Mouse (Mus musculus): ENCODE measurements around the gene Nos1.
A peak's percentile ranks its signal among the peaks of the same experiment; 100 is the strongest.

Gene Nos1

GRCm38 (mm10) chr5:117967659-117968069, 186.8 kb downstream of the Nos1 start:
- DNase-seq, result no peak

DNA sequence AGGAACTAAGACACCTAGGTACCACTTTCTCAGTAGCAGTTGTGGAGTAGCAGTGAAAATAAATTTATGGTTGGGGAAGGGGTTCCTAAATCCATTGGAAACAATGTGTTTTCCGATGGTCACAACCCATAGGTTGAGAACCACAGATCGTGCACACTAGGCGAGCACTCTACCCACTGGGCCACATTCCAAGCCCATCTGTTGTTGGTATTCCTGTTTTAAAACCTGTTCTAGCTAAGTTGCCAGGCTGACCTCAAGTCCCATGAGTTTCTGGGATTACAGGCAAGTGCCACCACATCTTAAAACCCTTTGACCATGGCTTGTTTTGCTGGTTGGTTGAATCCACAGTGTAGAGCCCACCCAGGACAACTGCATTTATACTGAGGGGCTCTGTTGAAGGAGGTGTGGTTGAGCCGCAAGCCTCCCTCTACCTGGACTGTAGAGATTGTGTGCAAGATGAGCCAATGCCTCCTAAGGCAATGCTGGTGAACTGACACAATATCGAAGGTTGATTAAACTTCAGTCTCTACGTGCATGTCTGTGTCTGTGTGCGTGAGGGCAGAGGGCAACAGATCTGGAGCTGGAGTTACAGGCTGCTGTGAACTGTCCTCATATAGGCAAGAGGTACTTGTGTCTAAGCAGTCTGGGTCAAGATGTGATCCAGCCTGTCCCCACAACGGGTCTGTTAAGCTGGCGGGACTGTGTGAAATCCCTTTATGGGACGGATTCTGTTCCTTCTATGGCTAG, 189.0 kb downstream of the Nos1 start:
- DNase-seq, result no peak

DNA sequence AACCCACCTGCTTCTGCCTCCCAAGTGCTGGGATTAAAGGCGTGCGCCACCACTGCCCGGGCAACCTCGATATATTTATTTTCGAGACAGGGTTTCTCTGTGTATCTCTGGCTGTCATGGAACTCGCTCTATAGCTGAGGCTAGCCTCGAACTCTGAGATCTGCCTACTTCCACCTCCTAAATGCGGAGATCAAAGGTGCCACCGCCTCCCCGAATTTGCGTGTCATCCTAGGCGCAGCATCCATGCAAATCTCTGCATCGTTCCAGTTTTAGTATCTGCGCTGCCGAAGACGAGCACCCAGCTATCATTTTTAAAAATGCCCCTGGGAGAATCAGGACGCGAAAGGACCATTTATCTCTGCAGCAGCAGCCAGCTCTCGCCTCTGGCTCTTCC, 195.4 kb downstream of the Nos1 start:
- no peak for DNase-seq

DNA sequence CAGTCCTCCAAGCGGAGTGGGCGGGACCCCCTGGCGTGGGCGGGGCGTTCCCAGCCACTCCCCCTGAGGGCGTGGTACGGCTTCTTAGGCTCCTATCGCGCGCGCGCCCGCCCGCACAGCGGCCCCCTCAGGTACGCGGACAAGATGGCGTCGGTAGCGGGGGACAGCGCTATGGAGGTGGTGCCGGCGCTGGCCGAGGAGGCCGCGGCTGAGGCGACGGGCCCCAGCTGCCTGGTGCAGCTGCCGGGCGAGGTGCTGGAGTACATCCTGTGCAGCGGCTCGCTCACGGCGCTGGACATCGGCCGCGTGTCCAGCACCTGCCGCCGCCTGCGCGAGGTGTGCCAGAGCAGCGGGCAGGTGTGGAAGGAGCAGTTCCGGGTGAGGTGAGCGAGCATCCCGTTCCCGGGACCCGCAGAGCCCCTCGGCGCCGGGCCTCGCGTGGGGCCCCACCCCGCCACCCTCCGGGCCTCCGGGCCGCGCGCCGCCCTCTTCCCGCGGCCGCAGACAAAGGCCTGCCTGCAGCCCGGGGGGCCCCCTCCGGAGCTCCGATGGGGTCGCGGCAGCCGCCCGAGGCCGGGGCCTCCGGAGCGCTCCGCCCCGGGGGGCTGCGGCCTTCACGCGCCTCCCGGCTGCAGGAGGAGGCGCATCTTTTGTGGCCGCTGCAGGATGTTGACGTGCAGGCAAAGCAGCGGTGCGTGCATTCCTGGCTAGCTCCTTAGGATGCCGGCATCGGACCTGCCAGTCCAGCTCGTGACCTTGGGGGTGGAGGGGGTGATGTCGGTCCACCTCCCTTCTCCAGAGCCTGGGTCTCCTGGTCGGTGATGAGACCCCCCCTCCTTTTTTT, 196.0 kb downstream of the Nos1 start, which contains the start of gene Fbxo21:
TSS of gene Fbxo21 (plus strand) at position 74 of the 844 bp plus-strand sequence.
- DNase-seq, result peak; percentile 89 to 90

GRCm38 (mm10) chr5:117977501-117978158, 196.8 kb downstream of the Nos1 start:
- DNase-seq, result peak; percentile 60 to 64

DNA sequence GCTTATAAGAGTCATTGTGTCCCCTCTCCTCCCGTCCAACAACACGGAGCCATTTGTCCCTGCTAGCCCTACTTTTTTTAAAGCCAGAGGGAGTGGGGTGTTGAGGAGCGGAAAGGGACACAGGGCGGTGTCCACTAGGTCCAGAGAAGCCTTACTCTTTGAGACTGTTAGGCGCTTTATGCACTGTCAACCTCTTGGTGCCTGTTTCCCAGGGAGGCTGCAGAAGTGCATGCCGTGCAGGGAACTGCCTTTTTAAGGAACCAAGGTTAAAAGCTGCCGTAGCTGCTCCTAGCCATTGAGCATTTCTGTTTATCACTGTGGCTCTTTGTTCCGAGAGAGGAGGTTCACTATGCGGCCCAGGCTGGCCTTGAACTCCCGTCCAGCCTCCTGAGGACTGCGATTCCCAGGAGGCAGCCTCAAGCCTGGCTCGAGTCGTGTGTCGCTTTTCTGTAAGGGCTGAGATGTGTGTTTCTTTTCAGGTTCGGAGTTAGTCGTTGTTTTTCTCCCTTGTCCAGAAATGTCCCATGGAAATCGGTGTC, 197.4 kb downstream of the Nos1 start:
- DNase-seq, result no peak

- no peak for DNase-seq
These were observed 198.2 kb downstream of the Nos1 start for GRCm38 (mm10) chr5:117979082-117979481.

DNA sequence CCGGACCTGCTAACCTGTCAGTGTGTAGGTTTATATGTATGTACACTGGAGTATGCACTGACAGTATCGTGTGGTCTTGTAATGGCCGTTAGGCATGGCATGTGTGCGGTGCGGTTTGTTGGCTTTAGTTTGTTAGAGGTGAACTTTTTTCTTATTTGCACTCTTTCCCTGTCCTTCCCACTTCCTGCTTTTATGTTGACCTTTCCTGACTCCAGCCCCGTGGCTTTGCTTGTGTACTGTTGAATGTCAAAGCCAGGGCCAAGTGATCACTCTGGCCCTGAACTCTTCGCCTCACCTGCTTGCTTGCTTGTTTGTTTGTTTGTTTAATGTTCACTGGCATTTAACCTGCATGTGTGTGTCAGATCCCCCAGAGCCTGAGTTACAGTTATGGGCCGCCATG, 200.1 kb downstream of the Nos1 start:
- DNase-seq, result no peak

DNA sequence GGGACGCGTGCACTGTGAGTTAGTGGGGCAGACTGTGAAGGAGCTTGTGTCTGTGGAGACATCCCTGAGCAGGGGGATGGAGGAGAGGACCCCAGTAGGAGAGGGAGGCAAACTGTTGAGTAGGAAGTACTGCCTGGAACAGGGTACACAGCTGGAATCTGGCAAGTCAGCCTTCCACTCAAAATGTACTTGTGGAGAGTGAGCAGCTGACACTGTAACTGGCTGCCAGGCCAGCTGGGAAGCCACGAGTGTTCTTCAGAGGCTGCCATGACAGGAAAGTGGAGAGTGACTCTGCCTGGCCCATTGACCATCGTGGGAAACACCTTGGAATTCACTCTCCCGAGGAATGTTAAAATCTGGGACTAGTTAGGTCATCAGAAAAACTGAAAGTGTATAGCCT, 201.1 kb downstream of the Nos1 start:
- DNase-seq, result no peak

DNA sequence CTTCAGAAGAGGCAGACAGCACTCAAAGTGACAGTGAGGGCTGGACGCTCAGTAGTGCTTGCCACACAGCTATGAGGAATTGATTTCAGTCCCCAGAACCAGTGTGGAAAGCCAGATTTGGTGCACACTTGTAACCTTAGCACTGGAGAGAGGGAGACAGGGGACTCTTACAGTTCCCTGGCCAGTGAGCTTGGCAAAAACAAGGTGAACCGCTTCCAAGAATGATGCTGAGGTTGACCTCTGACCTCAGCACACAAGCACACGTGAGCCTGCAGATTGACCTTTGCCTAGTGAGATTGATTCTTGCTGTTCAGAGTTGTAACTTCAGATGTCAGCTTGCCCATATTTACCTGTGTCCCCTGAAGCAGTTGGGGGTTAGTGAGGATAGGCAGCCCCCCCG, 205.5 kb downstream of the Nos1 start:
- DNase-seq, result no peak

DNA sequence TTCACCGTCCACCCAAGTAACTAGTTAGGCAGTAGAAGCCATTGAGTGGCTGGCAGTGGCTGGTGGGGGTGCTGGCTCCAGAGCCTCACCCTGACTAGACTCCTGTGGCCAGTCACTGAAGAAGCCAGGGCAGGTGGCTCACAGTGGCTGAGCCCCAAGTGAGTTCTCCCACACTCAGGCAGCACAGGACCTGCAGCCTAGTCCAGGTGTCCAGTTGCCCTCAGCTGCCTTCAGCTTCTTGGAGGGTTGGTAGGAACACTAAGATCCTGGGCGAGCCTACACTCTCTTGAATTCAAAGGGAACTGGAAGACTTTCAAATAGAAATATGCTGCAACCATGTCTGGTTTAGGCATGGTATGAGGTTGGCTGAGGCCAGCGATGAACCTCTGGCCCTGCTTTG, 207.1 kb downstream of the Nos1 start:
- no peak for DNase-seq

DNA sequence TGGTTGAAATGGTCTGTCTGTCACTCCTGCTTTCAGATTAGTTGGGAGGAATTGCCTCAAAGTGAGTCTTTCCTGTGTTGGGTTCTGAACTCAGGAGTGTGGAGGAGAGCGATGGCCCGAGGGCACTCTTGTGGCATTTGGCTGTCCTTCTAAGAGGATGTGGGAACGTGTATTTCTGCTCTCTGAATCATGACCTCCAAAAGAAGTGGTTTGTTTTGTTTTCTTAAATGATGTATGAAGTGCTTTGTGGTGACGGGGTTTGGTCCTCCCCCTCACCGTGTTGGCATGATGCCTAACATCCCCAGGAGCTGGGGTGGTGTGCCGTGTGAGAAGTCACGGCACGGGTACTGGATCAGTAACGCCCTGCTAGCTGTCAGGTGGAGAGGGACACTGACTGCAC, 207.5 kb downstream of the Nos1 start:
- no peak for DNase-seq

- DNase-seq, result no peak
These were observed 208.9 kb downstream of the Nos1 start for GRCm38 (mm10) chr5:117989773-117990172.

DNA sequence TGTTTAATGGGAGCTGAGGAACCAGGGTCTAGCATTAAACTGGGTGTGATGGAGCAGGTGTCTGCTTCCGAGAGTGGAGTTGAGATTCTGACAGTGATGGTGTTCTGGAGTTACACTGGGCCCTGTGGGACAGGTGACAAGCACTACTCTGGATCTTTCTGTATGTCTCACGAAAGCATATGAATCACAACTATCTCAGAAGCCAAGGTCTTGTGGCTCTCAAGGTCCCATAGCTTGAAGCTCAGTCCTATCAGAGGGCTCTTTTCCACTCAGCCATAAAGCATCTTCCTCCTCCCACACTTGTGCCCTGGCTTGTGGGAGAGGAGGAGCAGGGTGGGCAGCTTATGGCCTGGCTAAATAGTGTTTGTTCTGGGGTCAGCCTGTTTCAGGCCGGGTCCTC, 210.1 kb downstream of the Nos1 start:
- DNase-seq, result no peak

DNA sequence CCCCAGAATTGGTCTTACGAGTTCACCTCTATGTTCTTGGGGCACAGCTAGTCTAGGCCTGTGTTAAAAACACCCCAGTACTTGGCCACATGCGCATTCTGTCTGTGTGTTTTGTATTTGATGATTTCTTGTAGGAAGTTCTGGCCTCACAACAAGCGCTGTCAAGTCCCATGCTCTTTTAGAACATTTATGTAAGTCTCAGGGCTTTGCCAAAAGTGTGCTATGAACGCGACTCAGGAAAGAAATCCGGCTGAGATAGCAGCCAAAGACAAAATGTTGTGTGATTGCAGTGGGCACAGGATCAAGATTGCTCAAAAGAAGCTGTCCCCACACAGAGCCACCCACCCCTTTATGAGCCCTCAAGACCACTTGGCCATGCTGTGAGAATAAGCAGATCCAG, 212.7 kb downstream of the Nos1 start:
- no peak for DNase-seq

- DNase-seq, result no peak
These were observed 214.6 kb downstream of the Nos1 start for GRCm38 (mm10) chr5:117995372-117995901.

DNA sequence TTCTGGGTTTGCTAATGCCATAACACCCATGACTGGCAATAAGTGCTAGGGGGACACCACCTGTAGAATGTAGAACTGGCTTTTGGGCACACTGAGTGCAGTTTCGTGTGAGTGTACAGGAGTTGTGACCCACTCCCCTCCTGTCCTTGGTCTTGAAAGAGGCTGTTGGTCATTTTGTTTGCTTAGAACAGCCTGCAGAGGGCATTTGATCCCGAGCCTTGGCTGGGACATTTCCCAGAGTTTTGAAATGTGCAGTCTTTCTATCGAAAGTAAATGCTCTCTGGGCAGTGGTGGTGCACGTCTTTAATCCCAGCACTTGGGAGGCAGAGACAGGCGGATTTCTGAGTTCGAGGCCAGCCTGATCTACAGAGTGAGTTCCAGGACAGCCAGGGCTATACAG, 215.1 kb downstream of the Nos1 start:
- DNase-seq, result no peak

DNA sequence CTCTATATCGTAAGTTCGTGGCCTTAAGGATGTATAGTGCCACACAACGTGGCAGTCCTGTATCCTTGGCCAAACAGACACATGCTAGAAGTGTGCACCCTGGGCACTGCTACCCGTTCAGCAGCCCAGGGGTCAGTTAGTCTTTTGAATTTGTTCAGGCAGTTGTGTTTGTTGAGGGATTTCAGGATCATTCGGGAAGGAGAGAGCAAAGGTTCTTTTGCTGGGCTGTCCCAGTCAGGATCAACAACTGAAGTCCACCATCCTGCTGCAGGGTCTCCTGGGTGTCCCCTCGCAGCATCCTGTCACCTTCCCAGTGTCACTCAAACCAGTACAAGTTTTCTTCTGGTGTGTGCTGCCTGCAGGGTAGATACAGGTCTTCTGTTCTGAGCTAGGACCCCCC, 215.7 kb downstream of the Nos1 start:
- no peak for DNase-seq

DNA sequence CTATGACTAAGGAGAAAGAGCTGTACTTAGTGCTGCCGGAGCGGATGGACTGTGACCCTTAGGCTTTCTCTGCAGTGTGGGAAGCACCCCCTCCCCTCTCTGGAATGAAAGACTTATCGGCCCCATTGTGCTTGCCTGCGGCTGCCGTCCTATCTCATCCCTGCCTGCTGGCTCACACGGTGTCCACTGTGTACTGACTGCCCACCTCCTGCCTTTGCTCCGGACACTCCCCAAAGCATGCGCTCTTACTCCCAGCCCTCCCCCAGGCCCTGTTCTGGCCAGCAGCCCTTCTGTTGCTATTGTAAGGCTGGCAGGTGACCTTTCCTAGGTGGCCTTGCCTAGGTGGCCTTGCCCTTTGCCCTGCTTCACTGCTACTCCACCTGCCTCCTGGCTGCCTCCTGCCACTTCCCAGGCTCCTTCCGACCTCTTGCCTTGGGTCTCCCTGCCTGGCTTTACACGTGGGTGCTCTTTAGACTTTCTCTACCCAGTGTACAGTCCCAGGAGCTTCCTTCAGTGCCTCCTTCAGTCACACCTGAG, 216.7 kb downstream of the Nos1 start:
- DNase-seq, result no peak

DNA sequence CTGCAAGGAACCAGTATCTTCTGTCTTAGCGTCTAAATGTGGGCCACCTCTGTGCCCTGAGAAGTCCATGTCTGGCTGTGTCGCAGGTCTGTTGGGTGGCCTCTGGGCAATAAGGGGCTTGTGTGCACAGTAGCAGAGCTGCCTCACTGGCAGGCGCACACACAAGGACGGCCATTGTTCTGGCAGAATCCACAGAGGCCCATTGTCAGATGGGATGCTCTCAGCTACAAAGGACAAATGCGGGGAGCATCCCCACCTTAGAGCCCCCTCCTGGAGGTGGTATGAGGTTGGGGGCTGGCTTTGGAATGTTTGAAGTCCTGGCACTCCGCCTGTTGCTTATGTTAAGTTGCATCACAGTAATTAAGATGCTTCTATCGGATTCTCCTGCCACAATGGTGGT, 218.2 kb downstream of the Nos1 start:
- no peak for DNase-seq

GRCm38 (mm10) chr5:117999584-117999983, 218.8 kb downstream of the Nos1 start:
- no peak for DNase-seq

DNA sequence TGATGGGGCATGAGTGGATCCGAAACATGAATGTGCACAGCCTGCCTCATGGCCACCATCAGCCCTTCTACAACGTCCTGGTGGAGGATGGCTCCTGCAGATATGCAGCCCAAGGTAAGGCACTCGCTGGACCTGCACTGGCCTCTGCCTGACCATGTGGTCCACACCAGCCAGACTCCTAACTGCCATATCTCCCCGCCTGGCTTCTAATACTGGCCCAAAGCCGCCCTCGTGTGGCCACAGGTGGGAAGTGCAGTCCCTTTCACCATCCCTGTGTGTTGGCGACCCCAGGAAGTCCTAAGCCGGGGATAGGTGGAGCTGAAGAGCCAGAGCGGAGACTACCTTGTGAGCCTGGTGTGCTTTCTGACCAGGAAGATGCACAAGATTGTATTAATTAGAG, 221.2 kb downstream of the Nos1 start:
- peak; percentile 58 to 63 for DNase-seq

DNA sequence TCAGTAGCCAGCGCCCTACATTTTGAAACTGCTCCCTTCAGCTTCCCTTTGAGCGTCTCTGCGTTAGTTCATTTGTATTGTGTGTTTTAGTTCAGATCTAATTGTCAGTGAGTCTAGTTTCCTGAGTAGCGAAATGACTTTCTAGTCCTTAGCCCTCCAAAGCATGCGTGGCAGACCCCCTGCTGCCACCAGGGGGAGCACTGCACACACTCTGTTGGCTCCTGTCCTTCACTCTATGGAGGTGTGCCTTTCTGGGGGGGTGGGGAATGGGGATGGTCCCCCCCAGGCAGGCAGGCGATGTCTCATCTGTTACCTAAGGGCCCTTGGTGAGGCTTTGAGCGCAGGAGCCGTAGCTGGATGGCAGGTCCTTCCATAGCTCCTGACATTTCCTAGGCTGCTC, 223.8 kb downstream of the Nos1 start:
- DNase-seq, result peak; percentile 62 to 68
